Mouse (Mus musculus) liver, embryonic 15.5 days (tissue): Measurements from ENCODE around the gene Aloxe3. TPM values are rescaled to one million over a fixed set of nuclear protein-coding genes. Genes with fewer than 3 reads are reported as not detected.

ENCODE experiments used
- ATAC-seq: fragments of 200-750 bp; cut with Nextera tagmentation; 2 replicates; pipeline ENCODE4 v1.8.0; 2017; ENCODE audit warnings: moderate number of reproducible peaks, mild to moderate bottlenecking, moderate library complexity; ENCODE audit not compliant: insufficient read depth
- H3K27ac ChIP-seq: fragments of 300-500 bp; sonication (generic); replicated peaks from 2 replicates; pipeline ENCODE4 v1.5.1; 2015; ENCODE audit warnings: mild to moderate bottlenecking, inconsistent platforms
- H3K27me3 ChIP-seq: fragments of 300-500 bp; sonication (generic); 2 replicates; pipeline ENCODE4 v1.6.1; 2015; ENCODE audit warnings: mild to moderate bottlenecking, inconsistent platforms
- H3K36me3 ChIP-seq: fragments of 300-500 bp; sonication (generic); replicated peaks from 2 replicates; pipeline ENCODE4 v1.6.1; 2015; ENCODE audit warnings: moderate library complexity, mild to moderate bottlenecking, inconsistent platforms
- H3K4me1 ChIP-seq: fragments of 300-500 bp; sonication (generic); replicated peaks from 2 replicates; pipeline ENCODE4 v1.6.1; 2015; ENCODE audit warnings: inconsistent platforms
- H3K4me2 ChIP-seq: fragments of 300-500 bp; sonication (generic); 2 replicates; pipeline ENCODE4 v1.6.1; 2015; ENCODE audit warnings: moderate library complexity, mild to moderate bottlenecking, inconsistent platforms
- H3K4me3 ChIP-seq: fragments of 300-500 bp; sonication (generic); replicated peaks from 2 replicates; pipeline ENCODE4 v1.5.1; 2015; ENCODE audit warnings: mild to moderate bottlenecking, inconsistent platforms
- H3K9ac ChIP-seq: fragments of 300-500 bp; sonication (generic); 2 replicates; pipeline ENCODE4 v1.6.1; 2015; ENCODE audit warnings: moderate library complexity, mild to moderate bottlenecking, inconsistent platforms
- H3K9me3 ChIP-seq: fragments of 300-500 bp; sonication (generic); replicated peaks from 2 replicates; pipeline ENCODE4 v1.6.1; 2016; ENCODE audit warnings: inconsistent platforms
- WGBS: fragments of 180-500 bp; shearing (Covaris S2); methylation state at CpG from one replicate; pipeline ENCODE4 v1.1.7; 2015; ENCODE audit warnings: mixed read lengths; ENCODE audit not compliant: insufficient replicate concordance; 5-methylcytosine and 5-hydroxymethylcytosine counted together
- polyA plus RNA-seq: library from polyadenylated mRNA; unstranded; fragments of >200 nt; fragmentation: Nextera tagmentation; extraction: Ambion mirVana; gene quantifications from 2 replicates; pipeline ENCODE4 v1.2.1, GENCODE M21; 2015

Aloxe3 gene
- polyA plus RNA-seq, 1 experiment from 2014 or later, result not detected

- ATAC-seq, result no peak
- 0% methylated on average over 1 of the region's 1 CpGs for WGBS
- H3K9me3 ChIP-seq, result no peaks in the 10 kb centered on the region
Measured at GRCm38 (mm10) chr11:69192840-69193239, 67.1 kb downstream of the Aloxe3 start.

GRCm38 (mm10) chr11:69196766-69197165 lies 71.1 kb downstream of the Aloxe3 start:
- Histone ChIP-seq H3K4me2 (no peak overlapping the region), H3K27ac (no peak overlapping the region), H3K4me1 (no peaks in the 10 kb centered on the region), H3K36me3 (no peaks in the 10 kb centered on the region), H3K27me3 (peaks cover 49% of the 10 kb centered on the region), H3K9ac (no peak overlapping the region), H3K4me3 (no peak overlapping the region), H3K9me3 (no peaks in the 10 kb centered on the region)
- 12% methylated on average over 5 of the region's 5 CpGs for WGBS
- no peak for ATAC-seq

More at GRCm38 (mm10) chr11:69192840-69193239, 67.1 kb downstream of the Aloxe3 start:
- no peak overlapping the region for H3K4me2 ChIP-seq
- H3K27ac ChIP-seq, result no peak overlapping the region
- H3K4me1 ChIP-seq, result no peaks in the 10 kb centered on the region
- no peaks in the 10 kb centered on the region for H3K36me3 ChIP-seq
- H3K27me3 ChIP-seq, result peaks cover 36% of the 10 kb centered on the region
- no peak overlapping the region for H3K9ac ChIP-seq
- H3K4me3 ChIP-seq, result no peak overlapping the region

GRCm38 (mm10) chr11:69197194-69197593 lies 71.5 kb downstream of the Aloxe3 start:
- no peak for ATAC-seq
- Histone ChIP-seq H3K4me2 (no peak overlapping the region), H3K36me3 (no peaks in the 10 kb centered on the region), H3K4me1 (no peaks in the 10 kb centered on the region), H3K9ac (no peak overlapping the region), H3K9me3 (no peaks in the 10 kb centered on the region), H3K27ac (no peak overlapping the region), H3K27me3 (peaks cover 49% of the 10 kb centered on the region), H3K4me3 (no peak overlapping the region)
- WGBS, result 1% methylated on average over 14 of the region's 14 CpGs

- Histone ChIP-seq H3K9ac (no peak within 1 kb of the TSS), H3K9me3 (no peaks in the 10 kb centered on the region), H3K27me3 (peaks cover 54% of the 10 kb centered on the region), H3K27ac (no peak within 1 kb of the TSS), H3K4me1 (no peaks in the 10 kb centered on the region), H3K36me3 (no peaks in the 10 kb centered on the region), H3K4me3 (no peak within 1 kb of the TSS), H3K4me2 (no peak within 1 kb of the TSS)
- 22% methylated on average over 6 of the region's 6 CpGs for WGBS
- no peak for ATAC-seq
Measured at GRCm38 (mm10) chr11:69197743-69198142, 72.0 kb downstream of the Aloxe3 start, which contains the start of gene Alox8. Alox8 (minus strand) TSS chr11:69197843.

Other genes with a start within 250 kb of the Aloxe3 start
- 0.13 TPM in 2 replicates for gene Rnf222, start 237.3 kb upstream of the Aloxe3 start, polyA plus RNA-seq
- 434 and 517 TPM in 2 replicates for gene Rpl26, start 224.3 kb upstream of the Aloxe3 start, polyA plus RNA-seq
- not detected in 2 replicates for gene Odf4, start 198.8 kb upstream of the Aloxe3 start, polyA plus RNA-seq
- gene Arhgef15, start 168.4 kb upstream of the Aloxe3 start, polyA plus RNA-seq, result 1.4 and 1.8 TPM in 2 replicates
- gene Slc25a35, start 157.8 kb upstream of the Aloxe3 start, polyA plus RNA-seq, result 0.44 and 0.46 TPM in 2 replicates
- gene Rangrf, start 150.7 kb upstream of the Aloxe3 start, polyA plus RNA-seq, result 21.7 and 22.4 TPM in 2 replicates
- 17.0 and 18.5 TPM in 2 replicates for gene Pfas, start 117.4 kb upstream of the Aloxe3 start, polyA plus RNA-seq
- 20.5 and 20.9 TPM in 2 replicates for gene Ctc1, start 110.0 kb upstream of the Aloxe3 start, polyA plus RNA-seq
- gene Aurkb, start 80.2 kb upstream of the Aloxe3 start, polyA plus RNA-seq, result 111 and 115 TPM in 2 replicates
- 4.3 and 5.3 TPM in 2 replicates for gene Borcs6, start 66.2 kb upstream of the Aloxe3 start, polyA plus RNA-seq
- 20.2 and 21.6 TPM in 2 replicates for gene Tmem107, start 55.1 kb upstream of the Aloxe3 start, polyA plus RNA-seq
- 14.9 and 19.6 TPM in 2 replicates for gene Vamp2, start 37.4 kb upstream of the Aloxe3 start, polyA plus RNA-seq
- gene Per1, start 30.7 kb upstream of the Aloxe3 start, polyA plus RNA-seq, result 6.4 and 7.6 TPM in 2 replicates
- 0.12 and 0.18 TPM in 2 replicates for gene Hes7, start 5.5 kb upstream of the Aloxe3 start, polyA plus RNA-seq
- 0.07 TPM in 1 of 2 replicates, not detected in the other for gene 9130213A22Rik, start 3.3 kb upstream of the Aloxe3 start, polyA plus RNA-seq
- gene Alox12b, start 31.1 kb downstream of the Aloxe3 start, polyA plus RNA-seq, result not detected in 2 replicates
- gene Alox8, start 71.9 kb downstream of the Aloxe3 start, polyA plus RNA-seq, result 0.05 and 0.06 TPM in 2 replicates
- gene Gucy2e, start 111.1 kb downstream of the Aloxe3 start, polyA plus RNA-seq, result not detected in 2 replicates
- gene Cntrob, start 197.9 kb downstream of the Aloxe3 start, polyA plus RNA-seq, result 7.0 and 8.3 TPM in 2 replicates
- 74.8 and 77.7 TPM in 2 replicates for gene Trappc1, start 198.1 kb downstream of the Aloxe3 start, polyA plus RNA-seq
- gene Kcnab3, start 200.4 kb downstream of the Aloxe3 start, polyA plus RNA-seq, result 0.13 and 0.26 TPM in 2 replicates
- 0.97 and 1.3 TPM in 2 replicates for gene Rnf227, start 214.6 kb downstream of the Aloxe3 start, polyA plus RNA-seq
- gene Chd3, start 243.5 kb downstream of the Aloxe3 start, polyA plus RNA-seq, result 3.4 and 5.8 TPM in 2 replicates